Mouse (Mus musculus) cerebellum, adult 2 months (tissue): Measurements from ENCODE around the gene C1qb. TPM values are rescaled to one million over a fixed set of nuclear protein-coding genes. Genes with fewer than 3 reads are reported as not detected.

Experiments used
- DNase-seq, 2 experiments: peaks; one replicate each; pipeline ENCODE4 v3.0.0; 2021
- H3K27ac ChIP-seq: fragments of 200-500 bp; 2 replicates; pipeline ENCODE4 v1.5.1; 2012; ENCODE audit warnings: low read length, control low read depth, inconsistent platforms; ENCODE audit not compliant: insufficient read depth
- H3K27me3 ChIP-seq: fragments of 200-500 bp; 2 replicates; pipeline ENCODE4 v1.6.1; 2012; ENCODE audit warnings: inconsistent platforms, mild to moderate bottlenecking, low read length, moderate library complexity; ENCODE audit not compliant: control insufficient read depth, insufficient read depth
- H3K4me1 ChIP-seq: fragments of 200-500 bp; 2 replicates; pipeline ENCODE4 v1.6.1; 2011; ENCODE audit warnings: low read length; ENCODE audit not compliant: control insufficient read depth, insufficient read depth
- H3K4me3 ChIP-seq: fragments of 200-500 bp; replicated peaks from 2 replicates; pipeline ENCODE3; 2011; ENCODE audit warnings: mild to moderate bottlenecking, low read depth, low read length, control low read depth; ENCODE audit not compliant: insufficient read depth
- CTCF ChIP-seq: fragments of 200-500 bp; IDR thresholded peaks from 2 replicates; pipeline ENCODE4 v1.5.1; 2011; ENCODE audit warnings: low read depth, mild to moderate bottlenecking, control low read depth, low read length, moderate library complexity, borderline replicate concordance; ENCODE audit not compliant: insufficient read depth
- POLR2A ChIP-seq: fragments of 200-500 bp; IDR thresholded peaks from 2 replicates; pipeline ENCODE4 v1.6.1; 2011; ENCODE audit warnings: low read length, control low read depth, borderline replicate concordance; ENCODE audit not compliant: insufficient read depth
- WGBS: fragments of 180-500 bp; shearing (Covaris S2); methylation state at CpG from one replicate; pipeline ENCODE4 v1.1.7; 2018; 5-methylcytosine and 5-hydroxymethylcytosine counted together
- polyA plus RNA-seq: library from polyadenylated mRNA; depleted of rRNA; stranded (reverse); fragments of >200 nt; gene quantifications from 2 replicates; pipeline ENCODE4 v1.2.3, GENCODE M21; 2012

The C1qb gene
- polyA plus RNA-seq, 1 experiment = 46.8 TPM

DNA sequence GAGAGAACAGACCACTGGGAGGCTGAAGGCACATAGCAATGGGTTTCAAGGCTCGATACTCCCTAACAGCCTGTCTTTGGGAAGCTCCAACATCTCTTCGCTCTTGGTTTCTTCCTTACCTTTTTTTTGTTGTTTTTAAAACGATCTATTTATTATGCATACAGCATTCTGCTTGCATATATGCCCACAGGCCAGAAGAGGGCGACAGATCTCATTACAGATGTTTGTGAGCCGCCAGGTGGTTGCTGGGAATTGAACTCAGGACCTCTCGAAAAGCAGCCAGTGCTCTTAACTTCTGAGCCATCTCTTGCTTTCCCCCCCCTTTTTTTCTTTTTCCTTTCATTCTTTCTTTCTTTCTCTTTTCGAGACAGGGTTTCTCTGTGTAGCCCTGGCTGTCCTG is 13.2 kb upstream of the C1qb start:
- H3K27ac ChIP-seq = no peak overlapping the region
- H3K27me3 ChIP-seq = no peaks in the 10 kb centered on the region
- DNase-seq = no peak
- H3K4me1 ChIP-seq = no peaks in the 10 kb centered on the region
- no peak for TF ChIP-seq POLR2A
- 0 out of 2 replicates have a peak, but pooled peaks have one; percentile 17 for TF ChIP-seq CTCF
- no peak overlapping the region for H3K4me3 ChIP-seq
- 69% methylated on average over 7 of the region's 7 CpGs for WGBS

DNA sequence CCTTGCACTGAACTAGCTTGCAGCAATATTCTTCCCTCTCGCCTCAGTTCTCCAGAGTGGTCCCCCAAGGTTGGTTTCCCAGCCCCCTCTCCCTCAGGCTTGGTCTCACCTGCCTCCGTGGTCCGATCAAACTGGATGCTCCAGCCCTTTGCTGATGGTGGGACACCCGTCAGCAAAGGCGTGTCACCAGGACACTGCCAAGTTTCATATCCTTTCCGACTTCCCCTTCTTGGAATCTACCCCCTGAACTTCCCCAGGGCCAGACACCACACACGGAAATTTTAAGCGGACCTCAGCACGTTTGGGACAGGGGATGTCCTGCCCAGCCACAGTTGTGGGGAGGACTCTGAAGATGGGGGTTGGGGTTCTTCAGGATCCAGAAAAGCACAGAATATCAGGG is 12.7 kb upstream of the C1qb start, which contains the start of gene C1qa:
C1qa (minus strand) TSS at position 167 of the 400 bp plus-strand sequence.
- H3K4me3 ChIP-seq = no peak within 1 kb of the TSS
- DNase-seq = no peak
- TF ChIP-seq CTCF = no peak
- TF ChIP-seq POLR2A = no peak
- no peaks in the 10 kb centered on the region for H3K27me3 ChIP-seq
- 80% methylated on average over 9 of the region's 9 CpGs for WGBS
- no peaks in the 10 kb centered on the region for H3K4me1 ChIP-seq
- no peak within 1 kb of the TSS for H3K27ac ChIP-seq

DNA sequence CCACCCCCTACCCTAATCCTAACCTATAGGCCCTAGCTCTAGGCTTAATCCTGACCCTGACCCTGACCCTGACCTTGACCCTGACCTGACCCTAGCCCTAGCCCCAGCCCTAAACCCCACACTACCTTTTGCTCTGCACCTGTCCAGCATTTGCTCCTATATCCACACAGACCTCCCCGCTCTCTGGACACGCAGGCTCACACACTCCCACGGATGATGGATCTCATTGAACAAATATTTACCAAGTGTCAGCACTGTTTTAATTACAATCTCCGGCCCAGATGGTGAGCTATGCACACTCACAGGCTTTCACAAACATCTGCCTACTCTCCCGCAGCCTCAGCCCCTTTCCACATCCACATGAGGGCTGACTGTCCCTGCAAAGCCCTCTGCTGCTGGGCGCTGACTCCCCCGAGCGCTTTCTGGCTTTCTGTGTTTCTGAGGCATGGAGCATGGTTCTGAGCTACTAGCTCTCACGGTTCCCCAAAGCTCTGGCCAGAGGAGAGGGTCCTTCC is 12.2 kb upstream of the C1qb start:
- H3K4me3 ChIP-seq = no peak overlapping the region
- no peaks in the 10 kb centered on the region for H3K4me1 ChIP-seq
- TF ChIP-seq CTCF (no peak), POLR2A (no peak)
- WGBS = 82% methylated on average over 9 of the region's 9 CpGs
- H3K27me3 ChIP-seq = no peaks in the 10 kb centered on the region
- no peak overlapping the region for H3K27ac ChIP-seq
- DNase-seq = no peak

DNA sequence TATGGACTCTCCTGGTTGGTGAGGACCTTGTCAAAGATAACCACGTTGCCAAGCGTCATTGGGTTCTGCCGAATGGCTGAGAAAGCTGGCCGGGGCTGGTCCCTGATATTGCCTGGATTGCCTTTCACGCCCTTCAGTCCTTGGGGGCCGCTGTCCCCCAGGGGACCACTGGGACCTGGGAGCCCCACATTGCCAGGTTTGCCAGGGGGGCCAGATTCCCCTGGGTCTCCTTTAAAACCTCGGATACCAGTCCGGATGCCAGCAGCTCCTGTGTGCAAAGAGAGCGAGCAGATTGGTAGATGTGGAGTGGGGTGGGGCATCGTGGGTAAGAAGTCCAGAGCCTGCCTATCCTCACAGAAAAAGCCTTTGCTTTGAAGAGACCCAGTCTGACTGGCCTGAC is 10.5 kb upstream of the C1qb start:
- no peak overlapping the region for H3K4me3 ChIP-seq

GRCm38 (mm10) chr4:136895861-136896260 is 9.9 kb upstream of the C1qb start:
- TF ChIP-seq CTCF = no peak
- no peak for TF ChIP-seq POLR2A
- Histone ChIP-seq H3K27ac (no peak overlapping the region), H3K4me1 (no peaks in the 10 kb centered on the region), H3K27me3 (no peaks in the 10 kb centered on the region), H3K4me3 (no peak overlapping the region)
- no peak for DNase-seq
- 6% methylated on average over 15 of the region's 15 CpGs for WGBS

More for the DNA sequence above, 10.5 kb upstream of the C1qb start:
- TF ChIP-seq CTCF = no peak
- TF ChIP-seq POLR2A = no peak
- Histone ChIP-seq H3K27ac (no peak overlapping the region), H3K4me1 (no peaks in the 10 kb centered on the region), H3K27me3 (no peaks in the 10 kb centered on the region)
- WGBS = 32% methylated on average over 10 of the region's 10 CpGs
- DNase-seq = no peak

DNA sequence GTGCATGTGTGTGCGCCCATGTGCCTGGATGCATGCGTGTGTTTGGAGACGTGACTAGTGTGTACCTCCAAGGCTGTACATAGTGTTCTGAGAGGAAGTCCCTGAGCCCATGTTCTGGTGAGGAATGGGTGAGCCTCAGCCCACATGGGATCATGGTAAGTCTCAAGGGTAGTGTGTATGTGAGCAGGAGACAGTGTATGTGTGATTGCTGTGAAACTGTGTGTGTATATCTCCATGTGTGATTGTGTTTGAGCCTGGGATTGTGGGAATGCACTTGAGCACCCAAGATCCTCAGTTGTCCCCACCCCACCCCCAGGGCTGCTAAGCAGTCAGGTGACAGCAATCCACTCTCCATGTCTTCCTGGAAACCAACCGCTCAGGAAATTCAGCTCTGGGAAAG is 8.8 kb upstream of the C1qb start:
- Histone ChIP-seq H3K4me1 (no peaks in the 10 kb centered on the region), H3K27me3 (no peaks in the 10 kb centered on the region), H3K4me3 (no peak overlapping the region), H3K27ac (no peak overlapping the region)
- 81% methylated on average over 4 of the region's 4 CpGs for WGBS
- TF ChIP-seq POLR2A = no peak
- TF ChIP-seq CTCF = no peak
- DNase-seq = no peak

DNA sequence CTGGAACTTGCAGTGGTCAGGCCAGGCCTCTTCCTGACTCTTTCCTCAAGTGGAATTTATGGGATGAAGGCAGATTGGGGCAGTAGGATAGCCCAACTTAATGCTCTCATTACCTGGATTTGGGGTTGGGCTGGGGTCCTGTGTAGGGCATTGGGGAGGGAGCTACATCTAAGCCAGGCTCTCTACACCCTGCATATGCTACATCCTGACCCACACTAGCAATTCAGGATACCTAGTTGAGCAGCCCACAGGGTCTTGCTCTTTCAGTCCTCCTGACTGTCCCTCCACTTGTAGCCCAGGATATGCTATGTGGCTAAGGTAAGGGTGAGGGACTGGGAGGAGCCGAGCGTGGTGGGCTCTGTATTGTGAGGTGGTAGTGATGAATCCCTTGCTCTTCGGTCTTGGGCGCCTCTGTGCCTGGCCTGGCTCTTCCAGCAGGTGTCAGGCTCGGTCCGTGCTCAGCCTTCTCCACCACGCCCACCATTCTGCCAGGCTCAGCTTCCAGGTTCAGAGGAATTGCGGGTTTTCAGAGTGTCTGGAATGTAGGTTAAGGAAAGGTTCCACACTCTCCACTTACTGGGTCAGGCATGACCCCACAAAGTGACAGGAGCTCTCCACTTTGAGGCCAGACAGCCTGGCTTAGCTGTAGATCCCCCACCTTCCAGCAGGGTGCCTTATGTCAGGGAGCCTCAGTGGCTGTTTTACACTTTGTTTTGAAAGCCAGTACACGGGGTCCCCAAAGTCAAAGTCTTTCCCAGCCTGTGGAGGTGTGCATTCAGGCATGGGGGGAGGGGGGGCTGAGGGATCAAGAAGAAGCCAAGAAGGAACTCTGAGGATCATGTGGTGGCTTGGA is 7.9 kb upstream of the C1qb start:
- H3K4me3 ChIP-seq = no peak overlapping the region
- no peaks in the 10 kb centered on the region for H3K4me1 ChIP-seq
- peak; percentile 40 to 60 for DNase-seq
- no peak overlapping the region for H3K27ac ChIP-seq
- 5% methylated on average over 9 of the region's 9 CpGs for WGBS
- TF ChIP-seq POLR2A = no peak
- TF ChIP-seq CTCF = peak; percentile 96
- no peaks in the 10 kb centered on the region for H3K27me3 ChIP-seq

GRCm38 (mm10) chr4:136892811-136893210 is 6.8 kb upstream of the C1qb start, which contains the start of gene C1qc:
Gene C1qc (minus strand): TSS chr4:136893065.
- H3K27ac ChIP-seq = no peak within 1 kb of the TSS

More at GRCm38 (mm10) chr4:136892811-136893210, 6.8 kb upstream of the C1qb start, which contains the start of gene C1qc:
- no peak for TF ChIP-seq POLR2A
- TF ChIP-seq CTCF = no peak
- Histone ChIP-seq H3K4me1 (no peaks in the 10 kb centered on the region), H3K4me3 (no peak within 1 kb of the TSS), H3K27me3 (no peaks in the 10 kb centered on the region)
- no peak for DNase-seq
- WGBS = 85% methylated on average over 5 of the region's 5 CpGs
